Mouse (Mus musculus) mesoderm, embryonic 11.5 days (tissue): ENCODE data around the gene Mrpl12.
A peak's percentile ranks its signal among the peaks of the same experiment; 100 is the strongest.

Experiments
- DNase-seq: peaks from one replicate; pipeline ENCODE4 v3.0.0-alpha.2; 2012; ENCODE audit warnings: low read depth, low spot score

Gene Mrpl12

GRCm38 (mm10) chr11:120472052-120472451 lies 12.4 kb upstream of the Mrpl12 start:
- no peak for DNase-seq

GRCm38 (mm10) chr11:120483448-120483934 lies 922 bp upstream of the Mrpl12 start:
- no peak for DNase-seq

GRCm38 (mm10) chr11:120485251-120485650 lies 838 bp downstream of the Mrpl12 start:
- DNase-seq = no peak

- DNase-seq = no peak
Measured at GRCm38 (mm10) chr11:120488516-120488915, 4.1 kb downstream of the Mrpl12 start.

GRCm38 (mm10) chr11:120489054-120489761 lies 4.8 kb downstream of the Mrpl12 start:
- DNase-seq = peak; percentile 89

- DNase-seq = no peak
Measured at GRCm38 (mm10) chr11:120490291-120491046, 6.1 kb downstream of the Mrpl12 start.

- peak; percentile 87 for DNase-seq
Measured at GRCm38 (mm10) chr11:120491317-120492023, 7.1 kb downstream of the Mrpl12 start, which contains the start of gene Slc25a10. Gene Slc25a10, plus strand, starts transcription at chr11:120491840.

- peak; percentile 63 for DNase-seq
Measured at GRCm38 (mm10) chr11:120492024-120492877, 7.8 kb downstream of the Mrpl12 start.

GRCm38 (mm10) chr11:120492878-120493203 lies 8.4 kb downstream of the Mrpl12 start:
- DNase-seq = peak; percentile 49

- no peak for DNase-seq
Measured at GRCm38 (mm10) chr11:120493351-120493750, 8.9 kb downstream of the Mrpl12 start.

GRCm38 (mm10) chr11:120493911-120494310 lies 9.5 kb downstream of the Mrpl12 start:
- DNase-seq = no peak

GRCm38 (mm10) chr11:120497436-120497835 lies 13.0 kb downstream of the Mrpl12 start:
- DNase-seq = no peak

- DNase-seq = no peak
Measured at GRCm38 (mm10) chr11:120498226-120498625, 13.8 kb downstream of the Mrpl12 start.

- no peak for DNase-seq
Measured at GRCm38 (mm10) chr11:120498891-120499290, 14.5 kb downstream of the Mrpl12 start.

- no peak for DNase-seq
Measured at GRCm38 (mm10) chr11:120499894-120500293, 15.5 kb downstream of the Mrpl12 start.

- DNase-seq = no peak
Measured at GRCm38 (mm10) chr11:120500357-120500756, 15.9 kb downstream of the Mrpl12 start.

- no peak for DNase-seq
Measured at GRCm38 (mm10) chr11:120501018-120501417, 16.6 kb downstream of the Mrpl12 start.

GRCm38 (mm10) chr11:120501701-120502100 lies 17.3 kb downstream of the Mrpl12 start:
- DNase-seq = no peak

- no peak for DNase-seq
Measured at GRCm38 (mm10) chr11:120505661-120506060, 21.2 kb downstream of the Mrpl12 start.

GRCm38 (mm10) chr11:120506899-120507298 lies 22.5 kb downstream of the Mrpl12 start:
- DNase-seq = no peak

- DNase-seq = no peak
Measured at GRCm38 (mm10) chr11:120507611-120508289, 23.3 kb downstream of the Mrpl12 start.
